Mouse (Mus musculus) G1E (cell line): ENCODE data around the gene Cd164. TPM values are rescaled to one million over a fixed set of nuclear protein-coding genes. Genes with fewer than 3 reads are reported as not detected.

Source experiments
- ATAC-seq: 2 replicates; pipeline ENCODE4 v1.8.0; 2016; ENCODE audit warnings: mild to moderate bottlenecking; ENCODE audit not compliant: insufficient number of reproducible peaks, poor library complexity, low FRiP score, severe bottlenecking; ENCODE audit errors: extremely low read depth
- DNase-seq: peaks from one replicate; pipeline ENCODE4 v3.0.0; 2012; ENCODE audit warnings: low spot score
- H3K27me3 ChIP-seq: 2 replicates; pipeline ENCODE4 v1.6.1; 2012; ENCODE audit warnings: mild to moderate bottlenecking, low read length, inconsistent platforms; ENCODE audit not compliant: insufficient read depth
- H3K36me3 ChIP-seq: replicated peaks from 2 replicates; pipeline ENCODE3; 2012; ENCODE audit warnings: mild to moderate bottlenecking, inconsistent platforms
- H3K4me1 ChIP-seq: 2 replicates; pipeline ENCODE4 v1.6.1; 2012; ENCODE audit warnings: low read depth, low read length, inconsistent platforms, mixed read lengths; ENCODE audit not compliant: insufficient read depth
- H3K4me3 ChIP-seq: 2 replicates; pipeline ENCODE4 v1.5.1; 2012; ENCODE audit warnings: low read depth, mild to moderate bottlenecking, inconsistent platforms, low read length, moderate library complexity, mixed read lengths
- H3K9me3 ChIP-seq: replicated peaks from 2 replicates; pipeline ENCODE4 v1.6.1; 2012; ENCODE audit warnings: inconsistent platforms
- CTCF ChIP-seq: IDR thresholded peaks from 2 replicates; pipeline ENCODE4 v1.5.1; 2012; ENCODE audit warnings: low read depth, low read length, inconsistent platforms, mixed read lengths
- GATA1 ChIP-seq: IDR thresholded peaks from 2 replicates; pipeline ENCODE4 v1.6.1; 2012; ENCODE audit warnings: borderline replicate concordance, low read length, inconsistent platforms, mixed read lengths
- GATA2 ChIP-seq: IDR thresholded peaks from 2 replicates; pipeline ENCODE4 v1.6.1; 2012; ENCODE audit warnings: low read depth, low read length, inconsistent platforms, borderline replicate concordance
- POLR2AphosphoS5 ChIP-seq: IDR thresholded peaks from 2 replicates; pipeline ENCODE4 v1.6.1; 2012; ENCODE audit warnings: low read depth, low read length, inconsistent platforms; ENCODE audit not compliant: insufficient replicate concordance
- TAL1 ChIP-seq: conservative IDR thresholded peaks from 2 replicates; pipeline ENCODE4 v1.6.1; 2012; ENCODE audit warnings: low read depth, low read length, inconsistent platforms, mixed read lengths
- polyA plus RNA-seq: library from polyadenylated mRNA; stranded (reverse); fragments of >175 nt; gene quantifications from 2 replicates; pipeline ENCODE4 v1.2.3, GENCODE M21; 2012
- total RNA-seq, 2 experiments: library from RNA; stranded (forward) in 1 of 2; stranded (reverse) in 1 of 2; fragments of 200-1000 nt in 1 of 2; fragments of >200 nt in 1 of 2; fragmentation: Nextera tagmentation in 1 of 2; gene quantifications; 2 replicates each; pipeline ENCODE4 v1.2.3; 2014 to 2017

Gene Cd164
- total and polyA plus RNA-seq, 3 experiments = 106 to 156 (median 127) TPM

DNA sequence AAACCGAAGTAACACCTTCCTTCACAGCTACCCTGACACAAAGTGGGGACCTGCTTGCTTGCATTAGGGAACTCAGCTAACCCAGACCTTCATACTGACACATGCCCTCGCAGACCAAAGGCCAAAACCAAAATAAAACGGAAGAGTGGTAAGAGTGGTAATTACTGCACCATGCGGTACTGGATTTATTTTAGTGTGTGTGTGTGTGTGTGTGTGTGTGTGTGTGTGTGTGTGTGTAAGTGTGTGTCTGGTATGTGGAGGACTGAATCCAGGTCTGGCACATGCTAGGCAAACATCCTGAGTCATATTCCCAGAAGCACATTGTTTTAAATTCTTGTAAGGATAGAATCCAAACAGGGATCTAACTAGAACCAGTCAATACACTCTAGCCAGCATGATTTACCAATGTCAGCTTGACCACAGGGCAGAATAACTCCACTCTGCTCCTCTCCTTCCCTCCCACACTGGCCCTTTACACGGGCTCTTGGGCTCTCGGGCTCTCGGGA lies 57.2 kb downstream of the Cd164 start:
- H3K27me3 ChIP-seq = peaks cover 27% of the 10 kb centered on the region
- ATAC-seq (no peak), DNase-seq (no peak)
- no peaks in the 10 kb centered on the region for H3K9me3 ChIP-seq
- no peaks in the 10 kb centered on the region for H3K36me3 ChIP-seq
- H3K4me3 ChIP-seq = no peak overlapping the region
- no peak for TF ChIP-seq GATA1
- TF ChIP-seq POLR2AphosphoS5 = no peak
- no peak for TF ChIP-seq TAL1
- TF ChIP-seq GATA2 = no peak
- TF ChIP-seq CTCF = no peak
- no peaks in the 10 kb centered on the region for H3K4me1 ChIP-seq

DNA sequence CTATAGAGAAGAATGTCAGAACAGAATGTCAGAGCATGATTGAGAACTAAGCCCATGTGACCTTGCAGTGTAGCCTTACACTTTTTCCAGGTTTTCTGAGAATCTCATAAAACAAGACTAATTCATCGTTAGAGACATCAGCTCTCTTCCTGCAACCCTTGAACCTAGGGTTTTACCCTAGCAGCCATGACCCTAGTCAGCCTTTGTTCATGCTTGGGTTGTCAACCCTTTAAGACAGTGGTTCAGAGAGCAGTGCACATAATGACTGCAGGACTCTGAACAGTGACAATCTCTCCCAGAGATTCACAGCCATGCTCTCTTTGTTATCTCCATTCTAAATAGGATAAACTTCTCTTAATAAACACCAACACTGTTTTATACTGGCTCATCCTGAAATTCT lies 59.3 kb downstream of the Cd164 start:
- TF ChIP-seq GATA1 (no peak), TAL1 (no peak), CTCF (no peak), POLR2AphosphoS5 (no peak), GATA2 (no peak)
- ATAC-seq (no peak), DNase-seq (no peak)
- H3K27me3 ChIP-seq = peaks cover 21% of the 10 kb centered on the region
- H3K36me3 ChIP-seq = no peaks in the 10 kb centered on the region
- H3K4me3 ChIP-seq = no peak overlapping the region
- no peaks in the 10 kb centered on the region for H3K9me3 ChIP-seq
- H3K4me1 ChIP-seq = no peaks in the 10 kb centered on the region

DNA sequence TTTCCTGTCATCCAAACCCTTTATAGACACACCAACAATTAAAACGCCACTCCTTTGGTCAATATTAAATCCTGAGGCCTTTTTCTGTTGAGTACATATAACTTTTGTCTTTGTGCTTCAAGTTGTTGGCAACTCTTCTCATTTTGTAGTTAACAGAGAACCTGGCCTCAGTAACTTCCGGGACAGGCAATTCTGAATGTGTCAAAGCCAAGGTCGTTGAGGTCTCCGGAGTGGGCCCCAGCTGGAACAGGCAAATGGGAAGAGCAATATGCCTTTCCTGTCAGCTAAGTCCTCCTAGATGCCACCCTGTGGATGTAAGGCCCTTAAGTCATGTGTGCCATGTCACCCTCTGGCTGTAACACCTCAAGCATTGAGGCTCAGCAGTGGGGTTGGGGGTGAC lies 61.2 kb downstream of the Cd164 start:
- no peaks in the 10 kb centered on the region for H3K36me3 ChIP-seq
- H3K9me3 ChIP-seq = no peaks in the 10 kb centered on the region
- DNase-seq = no peak
- ATAC-seq = no peak
- no peaks in the 10 kb centered on the region for H3K4me1 ChIP-seq
- TF ChIP-seq POLR2AphosphoS5 = no peak
- TF ChIP-seq GATA2 = no peak
- no peak for TF ChIP-seq TAL1
- no peak for TF ChIP-seq GATA1
- TF ChIP-seq CTCF = no peak
- no peak overlapping the region for H3K4me3 ChIP-seq
- peaks cover 23% of the 10 kb centered on the region for H3K27me3 ChIP-seq

Other genes starting within 250 kb of the Cd164 start
- 27.0 and 32.6 TPM in 2 replicates for gene Fig4, start 216.2 kb upstream of the Cd164 start, total RNA-seq (2014; fragmentation: Nextera tagmentation)
- 31.3 and 35.6 TPM in 2 replicates for gene Fig4, start 216.2 kb upstream of the Cd164 start, total RNA-seq (2017)
- gene Fig4, start 216.2 kb upstream of the Cd164 start, polyA plus RNA-seq = 3.5 and 3.9 TPM in 2 replicates
- gene Ak9, start 215.4 kb upstream of the Cd164 start, total RNA-seq (2014; fragmentation: Nextera tagmentation) = not detected in 2 replicates
- not detected in 2 replicates for gene Ak9, start 215.4 kb upstream of the Cd164 start, total RNA-seq (2017)
- not detected in 2 replicates for gene Ak9, start 215.4 kb upstream of the Cd164 start, polyA plus RNA-seq
- gene Zbtb24, start 69.0 kb upstream of the Cd164 start, total RNA-seq (2014; fragmentation: Nextera tagmentation) = 19.0 and 28.5 TPM in 2 replicates
- gene Zbtb24, start 69.0 kb upstream of the Cd164 start, total RNA-seq (2017) = 31.9 and 34.0 TPM in 2 replicates
- gene Zbtb24, start 69.0 kb upstream of the Cd164 start, polyA plus RNA-seq = 13.7 and 14.0 TPM in 2 replicates
- gene Mical1, start 43.1 kb upstream of the Cd164 start, total RNA-seq (2014; fragmentation: Nextera tagmentation) = 29.6 and 34.6 TPM in 2 replicates
- gene Mical1, start 43.1 kb upstream of the Cd164 start, total RNA-seq (2017) = 24.9 and 26.7 TPM in 2 replicates
- 38.7 and 48.6 TPM in 2 replicates for gene Mical1, start 43.1 kb upstream of the Cd164 start, polyA plus RNA-seq
- 12.6 and 13.6 TPM in 2 replicates for gene Smpd2, start 29.0 kb upstream of the Cd164 start, total RNA-seq (2014; fragmentation: Nextera tagmentation)
- gene Smpd2, start 29.0 kb upstream of the Cd164 start, total RNA-seq (2017) = 6.6 and 9.1 TPM in 2 replicates
- 12.2 and 12.9 TPM in 2 replicates for gene Smpd2, start 29.0 kb upstream of the Cd164 start, polyA plus RNA-seq
- not detected in 2 replicates for gene Ppil6, start 29.0 kb upstream of the Cd164 start, total RNA-seq (2014; fragmentation: Nextera tagmentation)
- gene Ppil6, start 29.0 kb upstream of the Cd164 start, total RNA-seq (2017) = 0.16 and 0.29 TPM in 2 replicates
- 0.12 and 0.14 TPM in 2 replicates for gene Ppil6, start 29.0 kb upstream of the Cd164 start, polyA plus RNA-seq
- not detected in 2 replicates for gene Ccdc162, start 197.2 kb downstream of the Cd164 start, total RNA-seq (2014; fragmentation: Nextera tagmentation)
- 0.41 and 0.60 TPM in 2 replicates for gene Ccdc162, start 197.2 kb downstream of the Cd164 start, total RNA-seq (2017)
- not detected in 2 replicates for gene Ccdc162, start 197.2 kb downstream of the Cd164 start, polyA plus RNA-seq